ENCODE assay signal across 9 mouse cellular contexts in genomic region chr11:70765776-70766445, GRCm38 (mm10). TPM values are rescaled to one million over a fixed set of nuclear protein-coding genes. Genes with fewer than 3 reads are reported as not detected.
DNase-seq lines count a peak whose midpoint lies in the region; ATAC-seq lines count a peak whose summit lies in the region.
"Had no signal": no experiment of that assay in that cellular context is flagged by ENCODE, and none has a peak within 500 bp of the region (broad histone marks: within the 10 kb centered on the region; RNA-seq: fewer than 3 reads in every experiment).

No protein-coding gene starts in this region.

- H3K4me1 ChIP-seq in kidney, embryonic 14.5 days (ENCODE audit: control insufficient read depth, insufficient read depth, low read length) = no peaks in the 10 kb centered on the region; the same call in 1 of the 2 replicates

- WGBS in kidney, embryonic 14.5 days = 79% methylated on average over 16 of the region's 16 CpGs

- H3K36me3 ChIP-seq in kidney, embryonic 14.5 days (ENCODE audit: control insufficient read depth, insufficient read depth, low read length) = peaks cover 1% of the 10 kb centered on the region; the same call in 1 of the 2 replicates

- 0 out of 2 replicates have a peak overlapping the region, but pooled peaks have one; percentile 2 for H3K27ac ChIP-seq in kidney, embryonic 14.5 days (ENCODE audit: low read depth, low read length)

- H3K4me2 ChIP-seq in kidney, embryonic 14.5 days (replicated peaks; ENCODE audit: low read depth, low read length) = no peak overlapping the region

- H3K9ac ChIP-seq in kidney, embryonic 14.5 days (ENCODE audit: low read depth, low read length) = no peak overlapping the region

- intact Hi-C loops in gastrocnemius, postnatal 14 days (cut with DNase I; ENCODE audit: low total_unique reads) = no loop called here
- intact Hi-C loops in left cerebral cortex, postnatal 25 days (cut with DNase I) = no loop called here

- H3K9me3 ChIP-seq in kidney, embryonic 14.5 days (ENCODE audit: control insufficient read depth, low read length) = no peaks in the 10 kb centered on the region

- H3K27me3 ChIP-seq in kidney, embryonic 14.5 days (ENCODE audit: control insufficient read depth, insufficient read depth, low read length) = no peaks in the 10 kb centered on the region

- no peak overlapping the region for H3K4me3 ChIP-seq in kidney, embryonic 14.5 days (ENCODE audit: low read length)

- peak; percentile 36 for DNase-seq in gastrocnemius, postnatal 14 days
- no peak for DNase-seq in gastrocnemius, postnatal 4 days (ENCODE audit: low spot score in 2 of 2)
- DNase-seq in urinary bladder, postnatal 36 days (ENCODE audit: low spot score in 2 of 2) = peak; percentile 14 to 39
- DNase-seq in urinary bladder, postnatal 25 days (ENCODE audit: low spot score) = no peak
- DNase-seq in cerebellum, postnatal 25 days = no peak
- DNase-seq in retina, embryonic 14.5 days (ENCODE audit: low spot score) = no peak
- DNase-seq in left cerebral cortex, postnatal 25 days (ENCODE audit: low spot score in 2 of 2) = no peak

- no peak for ATAC-seq in kidney, embryonic 14.5 days (ENCODE audit: low FRiP score, low TSS enrichment)

RNA-seq across cellular contexts. Expression of gene Zfp3, which starts 1.9 kb away (rescaled TPM):
- total RNA-seq in gastrocnemius, postnatal 14 days (2021) = 10 to 100 TPM in 1 of 2 experiments, 1 to 10 TPM in 1; 7.4 to 10.8 TPM
- total RNA-seq in gastrocnemius, postnatal 4 days (2021) = 10 to 100 TPM; 11.8 to 13.6 TPM
- polyA plus RNA-seq in kidney, embryonic 14.5 days (2014; fragmentation: Nextera tagmentation; extraction: Ambion mirVana) = 3.6 and 6.9 TPM in 2 replicates
- 10 to 100 TPM; 16.4 to 17.2 TPM for total RNA-seq in left cerebral cortex, postnatal 25 days (2021)

RNA-seq across cellular contexts. Expression of gene Scimp, which starts 46.5 kb away (rescaled TPM):
- under 1 TPM in 1 of 2 experiments, not detected in 1; 0.22 TPM for total RNA-seq in gastrocnemius, postnatal 14 days (2021)
- not detected for total RNA-seq in gastrocnemius, postnatal 4 days (2021)
- polyA plus RNA-seq in kidney, embryonic 14.5 days (2014; fragmentation: Nextera tagmentation; extraction: Ambion mirVana) = not detected in 2 replicates
- not detected for total RNA-seq in left cerebral cortex, postnatal 25 days (2021)
- total RNA-seq: layer of hippocampus, postnatal 25 days had no signal

Comparison
In these comparisons a context has a peak if more than half of its experiments do, and no peak if none do; other contexts are left out.
1. DNase-seq: peak in gastrocnemius, postnatal 14 days (single experiment) and urinary bladder, postnatal 36 days (2 of 2); none in gastrocnemius, postnatal 4 days (0 of 2), urinary bladder, postnatal 25 days (single experiment), cerebellum, postnatal 25 days (0 of 2), retina, embryonic 14.5 days (single experiment) and left cerebral cortex, postnatal 25 days (0 of 2).